Mouse (Mus musculus): Measurements from ENCODE around the gene Borcs6. TPM values are rescaled to one million over a fixed set of nuclear protein-coding genes. Genes with fewer than 3 reads are reported as not detected.

Gene Borcs6
- polyA plus RNA-seq, 1 experiment from 2014 or later, result 20.5 TPM

DNA sequence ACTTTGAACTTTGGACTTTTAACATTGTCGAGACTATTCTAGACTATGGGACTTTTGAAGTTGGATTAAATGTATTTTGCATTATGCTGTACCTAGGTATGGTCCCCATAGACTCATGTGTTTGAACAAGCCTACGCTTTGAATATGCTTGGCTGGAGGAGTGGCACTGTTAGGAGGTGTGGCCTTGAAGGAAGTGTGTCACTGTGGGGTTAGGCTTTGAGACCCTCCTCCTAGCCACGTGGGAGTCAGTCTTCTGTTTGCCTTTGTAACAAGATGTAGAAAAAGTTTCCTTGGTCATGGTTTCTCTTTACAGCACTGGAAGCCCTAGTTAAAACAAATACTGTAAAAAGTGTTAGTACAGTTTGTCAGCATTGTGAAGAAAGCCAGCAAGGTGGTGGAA is 5.7 kb upstream of the Borcs6 start:
- no peak overlapping the region for H3K4me3 ChIP-seq
- no peak overlapping the region for H3K27ac ChIP-seq
- no peak for ATAC-seq (replicated peaks)
- H3K9me3 ChIP-seq, result no peaks in the 10 kb centered on the region
- H3K4me1 ChIP-seq, result peaks cover 11% of the 10 kb centered on the region
- no peaks in the 10 kb centered on the region for H3K36me3 ChIP-seq (replicated peaks)
- 76% methylated on average over 3 of the region's 3 CpGs for WGBS
- H3K4me2 ChIP-seq, result no peak overlapping the region
- no peaks in the 10 kb centered on the region for H3K27me3 ChIP-seq (replicated peaks)
- no peak overlapping the region for H3K9ac ChIP-seq

DNA sequence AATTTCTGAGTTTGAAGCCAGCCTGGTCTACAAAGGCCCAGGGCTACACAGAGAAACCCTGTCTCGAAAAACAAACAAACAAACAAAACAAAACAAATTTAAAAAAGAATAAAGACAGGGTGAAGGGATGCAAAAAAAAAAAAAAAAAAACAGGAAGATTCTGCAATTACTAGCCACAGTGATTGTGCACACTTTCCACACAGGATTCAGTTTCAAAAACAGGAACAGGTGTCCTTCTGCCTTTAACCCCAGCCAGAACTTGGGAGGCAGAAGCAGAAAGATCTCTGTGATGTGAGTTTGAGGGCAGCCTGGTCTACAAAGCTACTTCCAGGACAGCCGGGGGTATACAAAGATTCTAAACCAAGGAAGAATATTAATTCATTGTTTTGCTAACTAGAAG is 1.3 kb upstream of the Borcs6 start:
- no peaks in the 10 kb centered on the region for H3K9me3 ChIP-seq
- H3K27me3 ChIP-seq (replicated peaks), result no peaks in the 10 kb centered on the region
- H3K4me1 ChIP-seq, result peaks cover 30% of the 10 kb centered on the region
- peak overlapping the region; percentile 95 for H3K27ac ChIP-seq
- H3K4me3 ChIP-seq, result peak overlapping the region; percentile 84
- no peak for ATAC-seq (replicated peaks)
- peak overlapping the region; percentile 92 for H3K4me2 ChIP-seq
- peak overlapping the region; percentile 62 for H3K9ac ChIP-seq
- no peaks in the 10 kb centered on the region for H3K36me3 ChIP-seq (replicated peaks)
- 76% methylated on average over 2 of the region's 2 CpGs for WGBS

DNA sequence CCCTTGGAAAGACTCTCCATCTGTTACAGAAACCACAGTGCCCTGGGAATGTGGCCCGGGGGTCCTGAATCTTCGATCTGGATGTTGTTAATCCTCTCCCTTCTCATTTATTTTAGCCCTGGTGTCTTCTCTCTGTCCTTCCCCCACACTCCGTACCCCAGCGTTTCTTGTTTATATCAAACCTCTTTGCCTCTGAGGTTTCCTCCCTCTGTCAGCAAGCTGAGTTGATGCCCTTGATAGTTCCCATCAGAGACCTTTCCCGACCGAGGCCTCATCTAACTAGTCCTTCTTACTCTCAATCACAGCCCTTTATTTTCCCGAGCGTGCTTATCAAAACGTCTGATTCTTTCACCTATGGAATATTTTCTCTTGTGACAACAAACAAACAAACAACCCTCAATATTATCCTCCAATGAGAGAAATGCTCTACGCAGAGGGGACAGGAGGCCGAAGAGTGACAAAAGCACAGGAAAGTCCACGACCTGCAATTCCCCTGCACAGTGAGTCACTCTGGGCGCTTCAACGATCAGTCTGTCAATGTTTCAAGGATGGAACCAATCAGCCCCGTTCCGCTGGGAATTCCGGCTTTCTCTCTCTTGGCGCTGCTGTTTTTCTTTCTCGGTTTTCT is 674 bp upstream of the Borcs6 start:
- peak; percentile 9 for ATAC-seq (replicated peaks)
- H3K4me2 ChIP-seq, result peak overlapping the region; percentile 92
- peak overlapping the region; percentile 95 for H3K27ac ChIP-seq
- H3K4me3 ChIP-seq, result peak overlapping the region; percentile 84
- no peaks in the 10 kb centered on the region for H3K27me3 ChIP-seq (replicated peaks)
- WGBS, result under 1% methylated on average over 19 of the region's 19 CpGs
- H3K9me3 ChIP-seq, result no peaks in the 10 kb centered on the region
- peak overlapping the region; percentile 62 for H3K9ac ChIP-seq
- no peaks in the 10 kb centered on the region for H3K36me3 ChIP-seq (replicated peaks)
- H3K4me1 ChIP-seq, result peaks cover 31% of the 10 kb centered on the region

DNA sequence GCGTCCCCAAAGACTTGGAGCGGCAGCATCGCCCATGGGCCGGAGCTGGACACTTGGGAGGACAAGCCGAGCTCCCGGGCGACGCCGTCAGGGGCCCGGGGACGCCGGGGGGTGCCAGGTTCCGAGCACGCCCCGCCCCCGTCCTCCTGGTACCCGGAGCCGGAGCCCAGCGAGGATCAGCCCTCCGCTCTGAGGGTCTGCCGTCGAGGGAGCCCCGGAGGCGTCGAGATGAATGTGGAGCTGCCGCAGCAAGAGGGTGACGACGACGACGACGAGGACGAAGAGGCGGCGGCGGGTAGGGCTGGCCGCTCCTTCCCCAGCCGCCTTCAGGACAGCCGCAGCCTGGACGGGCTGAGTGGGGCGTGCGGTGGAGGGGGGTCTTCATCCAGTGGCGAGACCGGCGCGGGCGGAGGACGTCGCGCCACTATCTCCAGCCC is 476 bp downstream of the Borcs6 start:
- WGBS, result under 1% methylated on average over 48 of the region's 49 CpGs
- Histone ChIP-seq H3K27ac (peak overlapping the region; percentile 95), H3K9ac (peak overlapping the region; percentile 89), H3K27me3 (replicated peaks) (no peaks in the 10 kb centered on the region), H3K36me3 (replicated peaks) (no peaks in the 10 kb centered on the region), H3K4me3 (peak overlapping the region; percentile 84), H3K9me3 (no peaks in the 10 kb centered on the region), H3K4me1 (peaks cover 40% of the 10 kb centered on the region), H3K4me2 (peak overlapping the region; percentile 92)
- ATAC-seq (replicated peaks), result peak; percentile 44

DNA sequence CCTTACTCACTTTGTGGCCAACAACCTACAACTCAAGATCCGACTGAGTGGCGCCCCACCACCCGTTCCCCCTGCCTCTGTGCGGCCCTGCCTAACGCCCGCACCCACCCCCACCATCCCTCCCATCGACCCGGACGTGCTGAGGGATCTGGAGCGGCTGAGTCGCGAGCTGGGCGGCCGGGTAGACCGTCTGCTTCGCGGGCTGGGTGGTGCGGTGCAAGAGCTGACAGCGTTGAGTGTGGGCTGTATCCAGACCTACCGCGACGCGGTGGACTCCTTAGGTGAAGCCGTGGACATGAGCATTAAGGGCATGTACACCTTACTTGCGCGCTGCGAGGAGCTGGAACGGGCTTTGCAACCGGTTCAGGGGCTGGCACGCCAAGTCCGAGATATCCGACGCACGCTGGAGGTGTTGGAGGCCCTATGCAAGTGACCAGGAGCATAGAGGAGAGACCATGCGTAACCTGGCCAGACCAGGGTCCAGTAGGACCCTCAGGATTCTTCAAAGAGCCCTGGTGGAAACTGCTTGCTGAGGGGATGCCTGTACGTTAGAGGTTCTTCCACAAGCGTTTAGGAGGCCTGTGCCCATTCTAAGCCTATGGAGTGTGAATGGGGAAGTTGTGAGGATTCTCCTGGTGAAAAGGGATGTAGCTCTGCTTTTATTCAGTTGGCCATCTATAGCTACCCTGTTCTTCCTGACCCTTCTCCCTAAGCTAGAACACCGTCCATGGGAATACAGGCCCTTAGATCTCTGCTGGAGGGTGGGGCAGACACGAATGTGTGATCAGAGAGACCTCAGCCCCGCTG is 1.1 kb downstream of the Borcs6 start:
- no peak for ATAC-seq (replicated peaks)
- H3K4me3 ChIP-seq, result peak overlapping the region; percentile 84
- peak overlapping the region; percentile 92 for H3K4me2 ChIP-seq
- H3K9me3 ChIP-seq, result no peaks in the 10 kb centered on the region
- H3K9ac ChIP-seq, result peak overlapping the region; percentile 89
- no peaks in the 10 kb centered on the region for H3K36me3 ChIP-seq (replicated peaks)
- peak overlapping the region; percentile 95 for H3K27ac ChIP-seq
- H3K27me3 ChIP-seq (replicated peaks), result no peaks in the 10 kb centered on the region
- WGBS, result 1% methylated on average over 40 of the region's 40 CpGs
- H3K4me1 ChIP-seq, result peaks cover 43% of the 10 kb centered on the region

DNA sequence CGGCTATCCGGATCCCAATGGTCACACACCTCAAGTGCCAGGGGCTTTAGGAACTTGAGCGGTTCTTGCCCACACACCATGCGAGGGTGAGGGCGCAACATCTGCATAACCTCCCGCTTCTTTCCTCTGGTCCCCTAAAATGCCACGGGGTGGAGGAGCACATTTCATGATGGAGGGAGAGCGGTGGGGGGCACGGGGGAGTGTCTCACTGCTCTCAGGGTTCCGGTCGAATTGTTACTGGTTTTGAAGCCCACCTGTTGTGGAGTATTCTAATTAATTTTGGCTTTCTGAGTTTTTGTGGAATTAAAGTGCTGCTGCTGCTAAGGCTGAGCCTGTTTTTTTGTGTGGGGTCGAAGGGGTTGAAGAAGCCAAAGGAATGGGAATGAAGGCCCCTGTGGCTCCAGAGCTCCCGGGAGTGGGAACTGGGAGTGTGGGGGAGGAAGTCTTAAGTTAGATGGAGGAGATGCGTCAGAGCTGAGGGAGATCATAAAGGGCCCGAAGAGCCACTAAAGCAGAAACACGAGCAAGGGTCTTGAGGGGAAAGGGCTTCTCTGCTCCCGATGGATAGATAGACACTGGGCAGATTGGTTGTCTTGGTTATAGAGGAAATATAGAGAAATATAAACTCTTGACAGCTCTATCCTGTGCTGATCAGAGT is 1.9 kb downstream of the Borcs6 start:
- Histone ChIP-seq H3K36me3 (replicated peaks) (no peaks in the 10 kb centered on the region), H3K4me2 (peak overlapping the region; percentile 92), H3K4me1 (peaks cover 50% of the 10 kb centered on the region), H3K27me3 (replicated peaks) (no peaks in the 10 kb centered on the region), H3K27ac (no peak overlapping the region; the same call in 1 of the 2 replicates), H3K9me3 (no peaks in the 10 kb centered on the region), H3K4me3 (peak overlapping the region; percentile 84), H3K9ac (peak overlapping the region; percentile 89)
- no peak for ATAC-seq (replicated peaks)
- WGBS, result 7% methylated on average over 17 of the region's 17 CpGs

DNA sequence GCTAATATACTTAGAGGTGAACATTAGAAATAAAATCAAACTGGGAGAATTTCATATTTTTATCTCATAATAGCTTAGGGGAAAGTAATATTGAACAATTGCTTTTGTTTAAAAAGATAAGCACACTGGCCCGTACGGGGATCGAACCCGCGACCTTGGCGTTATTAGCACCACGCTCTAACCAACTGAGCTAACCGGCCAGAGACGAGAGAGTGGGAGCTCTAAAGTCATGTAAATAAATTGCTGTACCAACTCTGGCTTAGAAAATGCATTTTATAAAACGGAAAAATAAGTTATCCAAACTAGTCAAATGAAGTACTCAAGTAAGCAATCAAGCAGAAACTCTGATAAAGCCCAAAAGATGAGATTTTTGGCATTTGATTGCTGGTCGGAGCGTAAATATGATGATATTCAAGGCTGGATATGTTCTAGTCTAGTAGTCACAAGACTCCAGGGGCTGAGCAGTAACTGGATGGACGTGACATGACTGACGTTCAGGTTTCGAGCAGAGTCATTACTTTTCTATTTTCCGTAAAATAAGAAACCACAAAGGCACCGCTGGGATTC is 2.8 kb downstream of the Borcs6 start:
- WGBS, result under 1% methylated on average over 17 of the region's 17 CpGs
- Histone ChIP-seq H3K36me3 (replicated peaks) (no peaks in the 10 kb centered on the region), H3K4me2 (peak overlapping the region; percentile 92), H3K27ac (peak overlapping the region; percentile 74), H3K9ac (no peak overlapping the region), H3K9me3 (no peaks in the 10 kb centered on the region), H3K27me3 (replicated peaks) (no peaks in the 10 kb centered on the region), H3K4me1 (peaks cover 55% of the 10 kb centered on the region), H3K4me3 (peak overlapping the region; percentile 84)
- ATAC-seq (replicated peaks), result no peak; the same call in 1 of the 2 replicates

DNA sequence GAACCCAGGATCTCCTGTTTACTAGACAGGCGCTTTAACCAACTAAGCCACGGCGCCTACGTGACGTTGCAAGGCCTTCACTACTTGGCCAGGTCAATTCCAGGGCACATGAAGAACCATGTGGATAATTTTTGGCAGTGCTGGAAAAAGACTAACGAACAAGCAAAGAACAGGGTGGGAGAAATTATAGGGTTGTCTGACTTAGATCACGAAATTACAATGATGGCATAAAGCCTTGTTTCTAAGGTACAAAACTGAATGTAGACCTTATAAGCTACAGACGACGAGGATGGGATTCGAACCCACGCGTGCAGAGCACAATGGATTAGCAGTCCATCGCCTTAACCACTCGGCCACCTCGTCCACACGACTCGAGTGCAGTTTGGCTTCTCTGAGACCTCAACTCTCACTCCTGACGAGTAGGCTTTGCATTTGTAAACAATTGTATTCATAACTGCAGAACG is 3.3 kb downstream of the Borcs6 start:
- Histone ChIP-seq H3K27ac (peak overlapping the region; percentile 74), H3K4me3 (peak overlapping the region; percentile 57), H3K36me3 (replicated peaks) (no peaks in the 10 kb centered on the region), H3K4me2 (peak overlapping the region; percentile 92), H3K27me3 (replicated peaks) (no peaks in the 10 kb centered on the region; the same call in 1 of the 2 replicates), H3K4me1 (peaks cover 54% of the 10 kb centered on the region), H3K9ac (peak overlapping the region; percentile 34; the same call in 1 of the 2 replicates), H3K9me3 (no peaks in the 10 kb centered on the region)
- ATAC-seq (replicated peaks), result peak; percentile 53
- WGBS, result under 1% methylated on average over 19 of the region's 19 CpGs

DNA sequence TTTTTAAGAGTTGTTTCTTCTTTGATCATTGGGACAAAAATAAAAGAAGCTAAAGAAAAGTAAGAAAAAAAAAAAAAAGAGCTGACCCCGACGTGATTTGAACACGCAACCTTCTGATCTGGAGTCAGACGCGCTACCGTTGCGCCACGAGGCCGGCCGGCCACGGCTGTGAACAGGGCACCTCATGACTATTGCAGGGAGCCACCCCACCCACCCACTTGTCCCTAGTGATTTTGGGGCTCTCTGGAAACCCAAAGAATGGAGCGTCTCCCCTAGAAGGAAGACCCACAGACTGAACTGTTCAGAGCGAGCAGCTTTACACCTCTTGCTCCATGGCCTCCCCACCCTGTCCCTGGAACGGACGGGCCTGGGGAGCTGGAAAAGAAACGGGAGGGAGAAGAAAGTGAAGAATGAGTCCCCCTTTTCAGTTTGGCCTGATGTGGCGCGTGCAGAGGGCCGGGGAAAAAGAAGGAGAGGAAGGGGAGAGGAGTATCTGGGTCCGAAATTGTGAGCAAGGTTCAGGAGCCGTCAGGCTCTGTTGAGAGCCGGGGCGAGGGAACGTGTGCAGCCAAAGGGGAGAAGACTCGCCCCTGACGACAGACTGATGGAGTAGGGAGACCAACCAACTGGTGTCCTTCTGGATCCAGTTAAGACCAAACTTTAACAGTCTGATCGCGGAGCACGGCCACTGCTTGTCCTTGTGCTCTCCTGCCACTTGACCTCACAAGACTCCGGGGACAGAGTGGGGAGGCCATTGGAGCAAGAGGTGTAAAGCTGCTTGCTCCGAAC is 4.1 kb downstream of the Borcs6 start:
- H3K36me3 ChIP-seq (replicated peaks), result no peaks in the 10 kb centered on the region
- peak overlapping the region; percentile 57 for H3K4me3 ChIP-seq
- ATAC-seq (replicated peaks), result peak; percentile 25
- peaks cover 46% of the 10 kb centered on the region for H3K4me1 ChIP-seq
- peak overlapping the region; percentile 92 for H3K4me2 ChIP-seq
- WGBS, result under 1% methylated on average over 31 of the region's 31 CpGs
- no peaks in the 10 kb centered on the region; the same call in 1 of the 2 replicates for H3K27me3 ChIP-seq (replicated peaks)
- no peaks in the 10 kb centered on the region for H3K9me3 ChIP-seq
- H3K27ac ChIP-seq, result peak overlapping the region; percentile 74
- H3K9ac ChIP-seq, result peak overlapping the region; percentile 44

DNA sequence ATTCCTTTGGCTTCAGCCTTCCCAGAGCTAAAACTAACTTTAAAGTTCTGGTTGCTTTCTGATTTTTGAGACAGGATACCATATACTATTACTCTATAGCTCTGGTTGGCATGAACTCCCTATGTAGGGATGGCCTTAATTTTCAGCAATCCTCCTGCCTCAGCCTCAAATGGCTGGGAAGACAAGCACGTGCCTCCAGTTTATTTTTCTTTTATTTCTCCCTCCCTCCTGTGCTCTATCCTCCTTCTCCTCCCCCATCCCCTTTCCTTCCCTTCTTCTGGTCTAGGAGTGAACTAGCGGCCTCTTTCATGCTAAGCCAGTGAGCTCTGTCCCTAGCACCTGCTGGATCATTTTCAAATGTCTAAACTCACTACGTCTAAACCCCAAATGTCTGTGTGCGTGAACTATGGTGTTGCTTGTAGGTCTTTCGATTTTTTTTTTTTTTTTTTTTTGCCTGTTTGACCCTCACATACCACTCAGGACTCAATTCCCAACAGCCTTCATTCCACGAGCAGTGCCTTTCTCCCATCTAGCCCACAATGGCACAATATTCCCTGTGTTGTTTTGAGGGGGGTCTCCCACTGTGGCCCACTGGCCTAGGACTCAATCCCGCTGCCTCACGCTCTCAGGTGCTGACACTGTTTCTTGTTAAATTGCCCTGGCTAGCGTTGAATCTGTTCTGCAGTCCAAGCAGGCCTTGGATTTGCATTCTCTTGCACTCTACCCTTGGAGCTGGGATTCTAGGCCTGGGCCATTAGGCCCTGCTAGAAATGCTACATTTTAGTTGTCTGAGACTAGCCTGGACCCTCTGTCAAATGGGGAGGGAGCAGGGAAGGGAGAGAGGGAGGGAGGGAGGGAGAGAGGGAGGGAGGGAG is 5.0 kb downstream of the Borcs6 start:
- peak overlapping the region; percentile 64; the same call in 1 of the 2 replicates for H3K27ac ChIP-seq
- WGBS, result 46% methylated on average over 9 of the region's 9 CpGs

More for the DNA sequence above, 5.0 kb downstream of the Borcs6 start:
- Histone ChIP-seq H3K4me2 (peak overlapping the region; percentile 92), H3K4me1 (peaks cover 43% of the 10 kb centered on the region), H3K27me3 (replicated peaks) (no peaks in the 10 kb centered on the region; the same call in 1 of the 2 replicates), H3K4me3 (peak overlapping the region; percentile 57), H3K9ac (peak overlapping the region; percentile 44), H3K36me3 (replicated peaks) (no peaks in the 10 kb centered on the region), H3K9me3 (no peaks in the 10 kb centered on the region)
- ATAC-seq (replicated peaks), result no peak
